Mouse (Mus musculus) heart, adult 9 months (tissue): ENCODE measurements around the gene Syt5.

Experiments used
- DNase-seq, 2 experiments: peaks; one replicate each; pipeline ENCODE4 v3.0.0; 2022; ENCODE audit warnings: low spot score in 2 of 2

Syt5 gene

DNA sequence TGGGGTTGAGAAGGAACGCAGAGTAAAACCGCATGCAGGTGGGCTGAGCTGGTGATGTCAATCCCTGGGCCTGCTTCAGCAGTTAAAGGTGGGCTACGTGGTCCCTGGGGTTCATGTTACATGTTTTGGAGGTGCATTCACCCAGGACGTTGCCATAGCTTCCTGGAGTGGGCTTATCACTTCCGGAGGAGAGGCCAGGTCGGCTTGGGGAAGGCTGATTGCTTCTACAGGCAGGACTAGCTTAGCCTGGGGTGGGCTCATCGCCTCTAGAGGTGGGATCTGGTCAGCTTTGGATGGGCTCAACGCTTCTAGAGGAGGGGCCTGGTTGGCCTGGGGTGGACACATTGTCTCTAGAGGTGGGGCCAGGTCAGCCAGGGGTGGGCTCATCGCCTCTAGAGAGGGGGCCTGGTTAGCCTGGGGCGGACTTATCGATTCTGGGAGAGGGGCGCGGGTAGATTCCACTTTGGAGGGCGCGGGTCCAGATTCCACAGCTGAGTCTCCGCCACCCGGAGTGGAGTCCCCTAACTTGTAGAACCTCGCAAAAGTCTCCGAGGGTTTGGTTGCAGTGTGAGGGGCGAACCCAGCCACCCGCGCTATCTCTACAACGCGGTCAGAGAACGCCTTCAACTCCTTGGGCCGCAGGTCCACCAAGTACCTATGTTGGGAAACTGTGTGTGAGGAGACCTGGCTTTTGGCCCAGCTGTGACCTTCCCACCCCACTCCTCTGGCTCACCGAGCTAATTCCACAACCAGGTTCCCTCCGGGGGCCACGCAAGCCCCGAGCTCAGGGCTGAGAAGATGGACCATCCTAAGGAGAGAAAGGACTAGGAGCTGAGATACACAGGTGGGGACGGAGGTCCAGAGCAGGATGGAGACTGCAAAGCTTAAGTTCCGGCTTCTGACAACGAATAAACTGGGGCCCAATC, 23.9 kb downstream of the Syt5 start:
- peak in 1 of 2 experiments; percentile 27 for DNase-seq

DNA sequence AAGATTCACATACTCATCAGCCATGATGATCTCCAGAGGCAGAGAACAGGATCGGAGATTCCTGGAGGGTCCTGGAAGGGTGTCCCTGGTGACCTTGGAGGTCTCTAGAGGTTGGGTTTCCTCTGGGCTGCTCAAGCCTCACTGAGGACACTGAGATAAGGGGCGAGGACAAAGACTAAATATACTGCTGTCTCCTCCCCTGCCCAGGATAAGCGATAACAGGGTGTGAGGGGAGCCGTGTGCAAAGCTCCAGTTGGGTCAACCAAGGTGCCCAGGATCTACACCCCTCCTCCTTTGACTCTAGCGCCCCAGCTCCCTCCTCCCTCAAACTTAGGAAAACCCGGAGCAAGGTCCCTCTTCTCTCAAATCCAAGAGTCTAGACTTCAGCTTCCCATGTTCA, 25.0 kb downstream of the Syt5 start:
- DNase-seq: peak; percentile 73

DNA sequence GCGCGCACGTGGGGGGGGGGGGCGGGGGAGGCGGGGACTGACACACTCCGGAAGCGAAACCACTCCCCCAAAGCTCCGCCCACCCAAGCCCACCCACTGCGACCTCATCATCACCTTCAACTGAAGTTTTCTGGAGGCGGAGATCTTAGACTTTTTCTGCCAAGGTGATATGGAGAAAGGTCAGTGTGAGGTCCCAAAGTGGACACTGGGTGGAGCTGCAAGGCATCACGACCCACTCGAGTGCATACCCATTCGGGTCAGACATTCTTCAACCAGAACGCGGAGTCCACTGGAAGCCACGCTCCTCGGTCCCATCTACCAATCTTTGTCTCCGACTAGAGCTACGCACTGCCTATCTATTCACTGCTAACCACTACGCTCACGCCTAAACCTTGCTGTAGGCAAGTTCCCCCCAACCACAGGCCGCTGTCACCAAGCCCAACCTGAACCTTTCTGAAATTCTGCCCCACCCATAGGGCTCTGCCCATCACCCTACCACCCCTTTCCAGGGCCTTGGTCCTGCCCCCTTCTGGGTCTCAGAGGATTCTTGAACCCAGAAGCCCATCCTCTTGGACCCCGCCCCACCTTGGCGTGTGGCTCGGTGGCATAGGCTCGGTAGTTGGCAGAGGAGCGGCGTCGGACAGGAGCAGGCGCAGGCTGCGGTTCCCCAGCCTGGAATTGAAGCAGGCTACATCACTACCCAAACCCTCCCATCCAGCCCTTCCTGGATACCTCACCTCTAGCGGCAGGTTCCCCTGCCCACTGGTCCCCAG, 25.9 kb downstream of the Syt5 start:
- DNase-seq: peak; percentile 49 to 64

DNA sequence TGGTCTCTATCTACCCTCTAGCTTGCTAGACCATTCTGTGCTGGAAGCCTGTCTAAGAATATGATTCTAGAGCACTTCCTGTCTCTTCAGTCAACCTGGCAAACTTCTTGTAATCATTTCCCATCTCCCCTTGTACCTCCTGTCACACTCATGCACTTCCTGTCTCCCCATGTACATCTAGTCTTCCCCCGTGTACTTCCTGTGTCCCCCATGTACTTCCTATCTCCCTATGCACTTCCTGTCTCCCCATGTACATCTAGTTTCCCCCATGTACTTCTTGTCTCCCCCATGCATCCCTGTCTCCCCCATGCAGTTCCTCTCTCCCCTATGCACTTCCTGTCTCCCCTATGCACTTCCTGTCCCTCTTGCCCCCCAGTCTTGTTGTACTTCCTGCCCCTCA, 28.9 kb downstream of the Syt5 start:
- no peak for DNase-seq

DNA sequence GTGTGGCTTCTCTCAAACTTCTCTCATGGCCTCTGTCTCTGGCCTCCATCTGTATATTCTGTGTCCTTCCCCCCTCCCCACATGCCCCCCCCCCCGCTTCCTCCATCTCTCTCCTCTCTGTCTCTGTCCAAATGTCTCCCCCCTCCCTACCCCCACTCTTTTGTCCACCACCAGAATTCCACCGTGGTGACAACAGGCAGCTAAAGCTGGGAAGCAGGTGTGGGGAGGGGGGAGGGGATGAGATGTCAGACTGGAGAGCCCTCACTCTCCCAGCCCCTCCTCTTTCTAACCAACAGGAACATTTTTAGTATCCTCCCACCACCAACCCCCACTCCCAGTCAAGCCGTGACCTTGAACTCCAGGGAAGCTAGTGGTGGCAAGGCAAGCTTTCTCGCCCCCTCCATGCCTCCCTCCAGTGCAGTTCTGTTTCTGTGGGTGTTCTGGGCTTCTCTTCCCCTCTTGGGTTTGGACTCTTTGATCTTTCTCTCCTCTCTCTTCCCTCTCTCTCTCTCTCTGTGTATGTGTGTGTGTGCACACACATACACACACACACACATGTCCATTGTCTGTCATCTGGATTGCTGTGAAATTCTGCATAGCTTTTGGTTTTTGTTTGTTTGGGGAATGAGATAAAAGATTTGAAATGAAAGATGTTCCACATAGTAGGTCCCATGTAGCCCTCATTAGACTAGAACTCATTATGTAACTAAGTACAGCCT, 30.9 kb downstream of the Syt5 start, which contains the start of gene Tnnt1:
TSS of gene Tnnt1 (minus strand) at position 51 of the 719 bp plus-strand sequence.
- peak; percentile 50 to 58 for DNase-seq

DNA sequence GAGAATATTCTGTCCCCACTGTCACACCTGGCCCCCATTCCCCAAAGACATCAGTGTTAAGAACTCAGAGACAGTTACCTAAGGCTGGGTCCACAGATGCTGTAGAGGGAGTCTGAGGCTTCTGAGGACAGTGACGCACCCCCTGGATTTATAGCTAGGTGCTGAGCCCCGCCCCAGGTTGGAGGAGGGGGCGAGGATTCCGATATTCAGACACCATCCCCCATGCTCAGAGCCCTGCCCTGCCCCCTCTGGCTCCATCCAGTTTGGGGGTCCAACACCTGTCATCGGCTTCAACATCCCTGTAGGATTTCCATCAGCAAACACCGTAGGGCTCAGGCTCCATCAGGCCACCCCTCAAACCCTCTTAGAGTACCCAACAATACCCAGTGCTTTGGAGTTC, 31.5 kb downstream of the Syt5 start:
- peak in 1 of 2 experiments; percentile 13 for DNase-seq

DNA sequence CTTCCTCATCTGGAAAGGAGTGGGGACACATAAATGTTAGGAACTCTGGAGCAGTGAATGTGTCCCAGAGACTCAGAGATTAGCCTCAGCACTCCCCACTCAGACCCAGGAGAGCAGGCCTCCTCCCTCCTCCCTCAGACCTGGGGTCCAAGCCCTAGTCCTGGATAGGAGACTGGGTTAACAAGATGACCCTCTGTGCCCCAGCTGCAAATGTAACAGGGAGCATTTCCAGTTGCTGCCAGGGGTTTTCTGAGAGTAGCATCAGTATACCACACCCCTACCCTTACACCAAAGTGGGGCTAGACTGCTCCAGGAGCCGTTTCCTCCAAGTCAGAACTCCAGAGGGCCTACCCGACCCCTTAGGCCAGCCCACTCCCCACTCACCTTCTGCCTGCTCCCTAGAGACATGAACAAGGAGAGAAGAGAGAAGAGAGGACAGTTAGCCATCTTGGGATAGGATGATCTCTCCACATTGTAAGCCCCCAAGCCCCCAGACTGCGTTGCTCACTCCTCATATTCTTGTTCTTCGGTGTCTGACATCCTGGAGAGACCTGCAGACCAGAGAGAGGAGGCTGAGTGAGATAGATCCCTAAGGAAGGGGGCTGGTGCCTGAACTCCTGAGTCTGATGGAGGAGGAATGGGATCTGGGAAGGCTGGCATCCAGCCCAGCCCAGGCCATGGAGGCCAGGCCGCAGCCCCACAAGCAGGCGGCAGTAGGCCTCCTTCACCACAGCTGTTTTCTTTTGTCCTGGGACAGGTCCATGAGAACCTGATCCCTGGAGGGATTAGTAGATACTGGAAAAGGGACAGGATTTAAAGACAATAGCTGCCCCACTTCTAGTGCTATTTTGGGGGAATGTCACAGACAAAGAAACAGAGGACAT, 33.3 kb downstream of the Syt5 start:
- DNase-seq: no peak

DNA sequence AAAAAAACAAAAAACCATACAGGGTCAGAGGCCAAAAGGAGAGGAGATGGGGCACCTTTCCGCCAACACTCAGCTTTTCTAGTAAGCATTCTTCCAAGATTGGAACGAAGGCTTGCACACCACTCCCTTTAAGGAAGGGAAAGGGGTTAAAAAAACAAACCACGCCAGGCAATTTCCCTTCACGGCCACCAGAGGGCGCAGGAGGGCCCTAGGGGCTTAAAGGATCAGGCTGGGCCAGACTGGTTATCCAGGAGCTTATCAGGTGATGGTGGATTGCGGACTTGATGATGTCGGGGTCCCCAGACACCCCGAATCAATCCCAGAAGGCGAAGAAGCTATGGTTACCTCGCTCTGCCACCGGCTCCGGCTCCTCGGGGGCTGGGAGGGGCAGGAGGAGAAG, 34.1 kb downstream of the Syt5 start:
- no peak for DNase-seq

DNA sequence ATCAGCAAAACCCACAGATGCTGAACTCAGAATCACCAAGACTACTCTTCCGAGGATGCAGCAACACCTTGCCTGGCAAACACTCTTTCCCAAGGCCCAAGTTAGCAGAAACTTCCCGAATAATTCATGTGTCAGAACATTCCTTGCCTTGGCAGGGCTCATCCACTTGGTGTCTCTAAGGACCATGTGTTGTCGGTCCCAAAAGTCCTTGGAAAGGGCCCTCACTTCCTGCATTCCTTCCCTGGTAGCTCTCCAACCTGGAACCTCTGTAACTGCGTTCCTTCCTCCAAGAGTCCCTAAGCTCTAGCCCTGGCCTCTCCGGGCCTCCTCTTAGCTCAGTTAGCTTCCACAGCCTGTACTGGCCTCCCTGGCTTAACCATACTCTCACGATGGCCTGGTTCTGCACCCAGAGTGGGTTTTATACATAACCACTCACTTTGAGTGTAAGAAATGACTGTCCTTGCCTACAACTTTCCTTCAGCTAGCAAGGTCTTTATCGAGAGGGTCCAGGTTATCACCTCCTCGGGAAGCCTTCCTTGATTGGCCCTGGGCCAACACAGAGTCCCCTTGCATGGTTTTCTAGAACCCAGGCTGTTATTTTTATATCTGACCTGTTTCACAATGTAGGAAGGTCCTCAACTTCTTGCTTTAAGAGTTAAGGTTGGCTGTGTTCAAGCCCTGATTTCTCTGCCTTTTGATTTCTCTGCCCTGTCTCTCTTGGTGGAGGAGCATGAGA, 35.7 kb downstream of the Syt5 start:
- peak; percentile 43 to 51 for DNase-seq

DNA sequence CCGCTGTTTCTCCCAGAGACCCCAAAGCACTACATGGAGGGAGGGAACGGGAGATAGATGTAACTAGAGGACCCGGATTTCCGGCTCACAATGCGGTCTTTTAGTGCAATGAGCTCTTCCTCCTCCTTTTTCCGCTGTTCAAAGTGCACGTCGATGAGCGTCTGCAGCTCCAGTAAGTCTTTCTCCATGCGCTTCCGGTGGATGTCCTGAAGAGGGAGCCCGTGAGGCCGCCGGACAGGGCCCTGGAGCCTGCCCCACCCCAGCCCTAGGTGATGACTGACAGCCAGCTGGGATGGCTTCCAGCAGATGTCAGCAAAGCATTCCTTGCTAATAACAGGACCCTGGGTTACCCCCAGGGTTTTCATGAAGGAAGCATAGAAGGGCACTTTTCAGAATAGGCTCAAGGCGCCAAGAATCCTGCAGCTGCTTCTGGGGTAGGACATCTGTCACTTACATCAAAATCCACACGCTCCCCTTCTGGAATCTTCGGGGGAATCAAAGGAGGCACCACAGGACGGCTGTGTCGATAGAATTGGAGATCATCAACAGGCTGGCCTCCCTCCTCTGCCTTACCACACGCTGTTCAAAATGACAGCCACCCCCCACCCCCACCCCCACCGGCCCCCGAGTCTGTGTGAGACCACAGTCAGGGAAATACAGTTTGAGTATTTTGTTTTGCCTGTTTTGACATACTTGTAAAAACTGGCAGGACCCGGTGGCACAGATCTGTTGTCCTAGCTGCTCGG, 37.3 kb downstream of the Syt5 start:
- DNase-seq: peak; percentile 78 to 80

DNA sequence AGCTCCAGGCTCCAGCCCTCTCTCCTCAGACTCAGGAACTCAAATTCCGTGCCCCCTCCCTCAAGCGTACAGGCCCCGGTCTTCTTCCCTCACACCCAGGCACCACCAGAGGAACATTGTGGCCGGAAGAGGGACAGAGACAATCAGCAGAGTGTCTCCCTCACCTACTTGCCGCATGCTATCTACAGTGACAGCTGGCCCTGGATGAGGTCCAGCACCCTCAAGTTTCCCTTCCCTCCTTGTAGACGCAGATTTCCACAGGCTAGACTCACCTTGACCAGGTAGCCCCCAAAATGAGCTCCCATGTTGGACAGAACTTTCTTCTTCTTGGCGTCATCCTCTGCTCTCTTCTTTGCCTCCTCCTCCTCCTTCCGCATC, 38.6 kb downstream of the Syt5 start:
- DNase-seq: no peak

DNA sequence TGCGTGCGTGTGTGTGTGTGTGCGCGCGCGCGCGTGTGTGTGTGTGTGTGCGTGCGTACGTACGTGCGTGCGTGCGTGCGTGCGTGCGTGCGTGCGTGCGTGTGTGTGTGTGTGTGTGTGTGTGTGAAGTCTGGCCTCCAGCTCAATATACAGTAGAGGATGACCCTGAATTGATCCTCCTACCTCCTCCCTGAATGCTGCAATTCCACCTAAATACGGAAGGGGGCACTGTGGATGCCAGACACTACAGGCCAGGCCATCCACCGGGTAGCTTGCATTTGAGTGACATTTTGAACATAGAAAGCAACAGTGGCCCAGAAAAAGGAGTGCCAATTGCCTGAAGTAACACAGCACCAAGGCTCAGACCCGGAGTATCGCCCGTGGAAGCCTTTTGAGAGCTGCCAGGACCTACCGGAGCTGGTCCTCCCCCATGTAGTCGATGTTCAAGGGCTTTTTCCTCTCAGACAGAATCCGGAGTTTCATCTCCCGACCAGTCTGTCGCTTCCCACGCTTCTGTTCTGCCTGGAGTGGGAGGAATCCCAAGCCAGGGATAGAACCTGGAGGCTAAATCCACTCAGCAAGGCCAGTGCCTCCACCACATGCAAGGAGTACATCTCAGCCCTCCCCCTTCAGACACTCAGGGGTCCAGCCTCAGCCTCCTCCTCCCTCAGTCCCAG, 39.1 kb downstream of the Syt5 start:
- DNase-seq: no peak

DNA sequence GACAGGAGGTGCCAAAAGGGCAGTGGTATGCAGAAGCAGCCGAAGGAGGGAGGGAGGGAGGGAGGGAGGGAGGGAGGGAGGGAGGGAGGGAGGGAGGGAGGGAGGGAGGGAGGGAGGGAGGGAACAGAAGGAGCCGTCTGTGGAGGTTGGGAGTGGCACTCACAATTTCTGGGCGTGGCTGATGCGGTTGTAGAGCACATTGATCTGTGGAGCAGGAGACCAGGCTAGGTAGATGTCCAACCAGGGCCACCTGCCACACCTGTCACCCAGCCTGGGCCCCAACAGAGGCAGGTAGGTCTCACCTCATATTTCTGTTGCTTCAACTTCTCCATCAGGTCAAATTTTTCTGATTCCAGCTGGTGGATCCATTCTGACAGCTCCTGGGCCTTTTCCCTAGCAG, 40.1 kb downstream of the Syt5 start:
- no peak for DNase-seq

DNA sequence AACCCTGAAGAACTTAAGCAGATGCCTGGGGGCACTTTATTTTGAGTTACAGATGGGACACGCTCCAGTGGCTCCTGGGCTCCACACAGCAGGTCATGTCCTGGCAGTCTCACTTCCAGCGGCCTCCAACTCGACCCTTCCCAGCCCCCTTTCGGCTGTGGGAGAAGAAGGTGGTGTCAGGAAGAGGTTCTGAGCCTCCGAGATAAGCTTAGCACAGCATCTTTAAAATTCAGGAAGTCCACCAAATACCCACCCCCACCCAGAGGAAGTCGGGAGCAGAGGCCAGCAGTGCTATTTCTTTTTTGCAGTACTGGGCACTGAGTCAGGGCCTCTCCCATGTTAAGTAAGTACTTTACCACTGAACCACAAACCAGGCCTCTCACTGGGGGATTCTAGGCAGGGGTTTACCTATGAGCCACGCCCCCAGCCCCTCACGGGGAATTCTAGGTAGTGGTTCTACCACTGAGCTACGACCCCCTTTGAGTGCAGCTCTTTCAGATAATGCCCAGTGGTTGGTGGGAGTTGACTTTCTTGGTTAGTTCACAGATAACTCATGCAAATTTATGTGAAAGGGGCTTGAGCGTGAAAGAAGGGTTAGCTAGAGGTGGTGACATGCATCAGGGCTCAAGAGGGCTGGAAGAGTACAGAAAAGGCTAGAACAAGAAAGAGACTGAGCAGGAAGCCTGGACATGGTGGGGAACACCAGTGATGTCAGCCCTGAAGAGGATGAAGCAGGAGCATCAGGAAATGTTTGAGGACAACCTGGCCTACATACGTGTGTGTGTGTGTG, 42.5 kb downstream of the Syt5 start:
- no peak for DNase-seq

DNA sequence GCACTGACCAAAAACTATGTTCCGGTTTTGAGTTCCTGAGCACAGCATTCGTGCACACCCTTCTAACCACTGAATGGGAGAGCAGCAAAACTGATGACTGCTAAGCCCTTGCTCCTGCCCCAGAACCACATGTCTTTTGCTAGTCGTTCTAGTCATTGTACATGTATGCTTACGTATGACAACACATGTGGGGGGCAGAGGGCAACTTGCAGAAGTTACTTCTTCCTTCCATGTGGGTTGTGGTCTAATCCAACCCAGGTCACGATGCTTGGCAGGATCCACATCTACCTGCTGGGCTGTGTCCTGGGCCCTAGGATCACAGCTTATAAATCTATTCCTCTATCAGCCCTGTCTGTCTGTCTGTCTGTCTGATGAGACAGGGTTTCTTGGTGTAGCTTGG, 43.5 kb downstream of the Syt5 start:
- DNase-seq: no peak

DNA sequence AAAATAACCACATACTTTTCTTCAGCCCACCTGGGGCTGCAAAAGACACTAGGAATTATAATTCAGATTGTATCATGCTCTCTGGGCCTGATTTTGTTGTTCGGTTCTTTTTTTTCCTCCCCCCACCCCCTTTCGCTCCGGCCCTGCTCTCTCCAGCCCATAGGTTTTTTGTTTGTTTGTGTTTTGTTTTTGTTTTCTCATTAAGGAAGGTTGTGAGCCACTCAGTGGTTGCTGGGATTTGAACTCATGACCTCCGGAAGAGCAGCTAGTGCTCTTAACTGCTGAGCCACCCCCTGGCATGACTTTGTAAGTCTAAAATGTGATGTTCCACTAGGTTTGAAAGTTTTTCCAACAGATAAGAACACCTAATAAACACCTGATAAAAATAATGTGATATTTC, 44.2 kb downstream of the Syt5 start:
- no peak for DNase-seq

DNA sequence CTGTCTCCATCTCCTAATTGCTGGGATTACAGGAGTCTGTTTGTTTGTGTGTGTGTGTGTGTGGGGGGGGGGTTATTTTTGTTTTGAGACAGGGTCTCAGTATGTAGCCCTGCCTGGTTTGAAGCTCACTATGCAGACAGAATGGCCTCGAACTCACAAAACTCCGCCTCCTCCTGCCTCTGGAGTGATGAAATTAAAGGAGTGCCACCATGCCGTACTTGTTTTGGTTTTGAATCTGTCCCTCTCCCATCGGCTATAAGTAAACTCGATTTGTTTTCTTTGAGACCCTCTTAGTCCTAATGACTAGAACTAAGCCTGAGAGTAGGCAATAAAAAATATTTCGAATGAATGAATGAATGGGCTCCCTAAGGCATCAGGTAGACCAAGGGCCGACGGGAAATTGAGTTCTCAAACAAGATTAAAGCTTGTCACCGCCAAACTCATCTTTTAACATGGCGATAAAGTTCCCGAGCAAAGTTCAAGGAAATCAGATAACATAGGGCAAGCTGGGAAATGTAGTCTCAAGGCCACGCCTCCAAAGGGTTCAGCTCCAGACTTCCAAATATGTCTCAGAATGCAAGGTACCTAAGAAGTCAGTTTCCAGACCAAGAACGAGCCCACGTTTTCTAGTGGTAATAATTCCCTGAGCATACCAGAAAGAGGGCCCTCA, 44.8 kb downstream of the Syt5 start:
- peak; percentile 59 to 61 for DNase-seq
